Mouse (Mus musculus) heart, embryonic 13.5 days (tissue): ENCODE measurements at regions not wholly inside any gene's neighbourhood (a gene's known extent, or its start where the extent isn't known, plus 50 kb on each side); places are given as distances from the start of the nearest gene placed in this dataset.

ENCODE experiments used
- ATAC-seq: fragments of 200-750 bp; cut with Nextera tagmentation; 2 replicates; pipeline ENCODE4 v1.8.0; 2017; ENCODE audit warnings: moderate TSS enrichment; ENCODE audit not compliant: insufficient number of reproducible peaks, low FRiP score, low TSS enrichment; ENCODE audit errors: extremely low read depth
- H3K27ac ChIP-seq: fragments of 300-500 bp; sonication (generic); replicated peaks from 2 replicates; pipeline ENCODE4 v1.5.1; 2015; ENCODE audit warnings: moderate library complexity, mild to moderate bottlenecking, inconsistent platforms
- H3K27me3 ChIP-seq: fragments of 300-500 bp; sonication (generic); replicated peaks from 2 replicates; pipeline ENCODE4 v1.6.1; 2015; ENCODE audit warnings: mild to moderate bottlenecking, inconsistent platforms
- H3K36me3 ChIP-seq: fragments of 300-500 bp; sonication (generic); 2 replicates; pipeline ENCODE4 v1.6.1; 2015; ENCODE audit warnings: mild to moderate bottlenecking, inconsistent platforms
- H3K4me1 ChIP-seq: fragments of 300-500 bp; sonication (generic); 2 replicates; pipeline ENCODE4 v1.6.1; 2015; ENCODE audit warnings: inconsistent platforms
- H3K4me2 ChIP-seq: fragments of 300-500 bp; sonication (generic); 2 replicates; pipeline ENCODE4 v1.6.1; 2015; ENCODE audit warnings: inconsistent platforms, mild to moderate bottlenecking, moderate library complexity
- H3K4me3 ChIP-seq: fragments of 300-500 bp; sonication (generic); 2 replicates; pipeline ENCODE4 v1.5.1; 2015; ENCODE audit warnings: moderate library complexity, mild to moderate bottlenecking, inconsistent platforms
- H3K9ac ChIP-seq: fragments of 300-500 bp; sonication (generic); 2 replicates; pipeline ENCODE4 v1.6.1; 2015; ENCODE audit warnings: inconsistent platforms, mild to moderate bottlenecking, moderate library complexity
- H3K9me3 ChIP-seq: fragments of 300-500 bp; sonication (generic); 2 replicates; pipeline ENCODE4 v1.6.1; 2016; ENCODE audit warnings: inconsistent platforms
- WGBS: fragments of 180-500 bp; shearing (Covaris S2); methylation state at CpG from one replicate; pipeline ENCODE4 v1.1.7; 2015; ENCODE audit warnings: mixed read lengths; 5-methylcytosine and 5-hydroxymethylcytosine counted together

DNA sequence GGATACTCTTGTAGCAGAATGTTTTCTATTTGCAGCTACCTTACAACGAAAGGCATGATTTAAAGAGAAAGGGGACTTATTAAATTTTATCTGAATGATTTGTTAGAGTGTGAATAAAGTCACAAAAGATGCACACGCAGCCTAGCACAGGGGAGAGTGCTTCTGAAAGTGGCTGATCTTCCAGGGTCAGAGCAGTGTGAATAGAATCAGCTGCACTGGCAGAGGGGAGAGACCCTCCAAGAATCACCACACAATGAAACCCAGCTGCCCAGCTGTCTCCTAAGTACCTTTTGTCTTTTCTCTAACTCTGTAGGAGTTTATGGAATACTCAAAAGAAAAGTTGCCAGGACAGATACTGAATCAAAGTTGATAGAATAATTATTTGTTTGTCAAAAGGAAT is 443.1 kb downstream of the 1190002N15Rik start:
- H3K4me1 ChIP-seq: no peaks in the 10 kb centered on the region
- no peak overlapping the region for H3K27ac ChIP-seq
- H3K9ac ChIP-seq: no peak overlapping the region
- 69% methylated on average over 2 of the region's 2 CpGs for WGBS
- no peaks in the 10 kb centered on the region for H3K9me3 ChIP-seq
- H3K4me2 ChIP-seq: no peak overlapping the region
- no peaks in the 10 kb centered on the region for H3K27me3 ChIP-seq
- H3K36me3 ChIP-seq: no peaks in the 10 kb centered on the region
- H3K4me3 ChIP-seq: no peak overlapping the region
- ATAC-seq: no peak

DNA sequence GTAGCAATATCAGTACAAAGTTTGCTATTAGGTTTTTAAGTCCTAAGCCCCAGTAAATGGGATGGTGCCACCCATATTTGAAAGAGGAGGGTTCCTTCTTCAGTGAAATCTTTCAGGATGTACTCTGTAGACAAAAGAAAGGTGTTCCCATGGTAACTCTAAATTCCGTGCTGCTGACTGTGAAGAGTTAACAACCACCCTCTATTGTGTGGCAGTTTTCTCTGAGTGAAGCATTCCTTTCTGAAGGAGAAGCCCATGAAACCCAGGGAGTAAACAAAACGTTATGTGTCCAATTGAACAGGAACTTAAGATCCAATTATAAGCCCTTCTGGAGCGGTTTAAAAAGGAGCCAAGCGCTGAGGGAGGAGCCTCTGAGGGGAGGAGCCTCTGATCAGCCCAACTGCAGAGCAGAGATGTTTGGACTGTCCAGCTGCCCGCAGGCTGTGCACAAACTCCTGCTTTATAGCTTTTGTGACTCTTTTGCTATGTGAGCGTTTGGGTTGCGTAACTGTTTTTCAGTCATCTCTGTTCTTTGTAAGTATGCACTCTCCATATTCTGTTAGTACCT is 446.1 kb downstream of the 1190002N15Rik start:
- 67% methylated on average over 7 of the region's 7 CpGs for WGBS

DNA sequence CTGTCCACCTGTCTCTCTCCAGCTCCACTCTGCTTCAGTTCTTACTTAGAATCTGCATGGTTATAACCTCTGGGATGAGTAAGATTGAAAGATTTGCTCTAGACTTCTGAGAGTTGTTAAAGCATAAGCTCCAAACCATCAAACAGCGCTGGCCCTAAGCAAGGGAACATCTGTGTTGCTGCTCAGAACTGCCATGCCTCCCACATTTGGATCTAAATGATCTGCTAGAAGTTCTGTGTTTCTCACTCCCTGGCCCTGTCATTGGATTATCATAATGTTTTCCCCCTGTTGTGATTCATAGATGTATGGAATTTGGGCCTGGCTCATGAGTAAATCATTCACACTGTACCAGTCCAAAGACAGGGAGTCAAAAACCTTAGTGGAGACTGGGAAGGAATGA is 448.1 kb downstream of the 1190002N15Rik start:
- Histone ChIP-seq H3K36me3 (no peaks in the 10 kb centered on the region), H3K27me3 (no peaks in the 10 kb centered on the region), H3K27ac (no peak overlapping the region), H3K4me1 (no peaks in the 10 kb centered on the region), H3K9ac (no peak overlapping the region), H3K4me3 (no peak overlapping the region), H3K9me3 (no peaks in the 10 kb centered on the region), H3K4me2 (no peak overlapping the region)
- WGBS: 74% methylated on average over 1 of the region's 1 CpGs
- no peak for ATAC-seq

More for the DNA sequence above, 446.1 kb downstream of the 1190002N15Rik start:
- Histone ChIP-seq H3K9me3 (no peaks in the 10 kb centered on the region), H3K4me2 (no peak overlapping the region), H3K27me3 (no peaks in the 10 kb centered on the region), H3K36me3 (no peaks in the 10 kb centered on the region), H3K4me3 (no peak overlapping the region), H3K9ac (no peak overlapping the region), H3K27ac (no peak overlapping the region), H3K4me1 (no peaks in the 10 kb centered on the region)
- no peak for ATAC-seq

DNA sequence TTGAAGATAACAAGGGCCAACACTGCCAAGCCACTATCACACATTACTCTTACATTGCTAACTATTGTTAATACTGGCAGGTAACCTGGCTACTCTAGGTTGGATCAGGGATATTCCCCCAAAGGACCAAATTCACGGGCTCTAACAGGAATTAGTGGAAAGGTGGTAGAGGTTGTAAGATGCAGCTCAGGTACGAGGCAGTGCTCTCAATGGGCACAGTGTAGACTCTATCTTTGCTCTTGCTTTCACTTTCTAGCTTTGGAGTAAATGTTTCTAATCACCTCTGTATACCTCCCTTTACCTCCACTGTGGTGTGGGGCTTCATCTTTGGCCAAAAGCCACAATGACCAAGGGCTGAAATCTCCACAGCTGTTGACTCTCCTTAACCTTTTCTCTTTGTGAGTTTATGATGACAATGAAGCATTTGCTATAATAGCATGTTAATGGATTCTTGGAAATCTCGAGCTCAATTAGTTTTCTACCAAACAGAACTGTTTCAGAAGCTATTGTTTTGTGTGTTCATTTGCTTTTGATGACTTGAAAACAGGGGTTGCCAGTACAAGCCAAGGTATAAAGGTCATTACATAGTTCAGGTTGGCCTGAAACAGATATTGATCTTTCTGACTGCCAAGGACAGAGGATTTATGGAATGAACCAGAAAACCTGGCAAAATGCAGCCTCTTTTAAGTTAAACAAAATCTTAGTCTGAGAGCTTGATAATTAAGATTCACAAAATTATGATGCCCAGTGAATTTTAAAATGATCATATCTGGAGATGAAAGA is 454.1 kb downstream of the 1190002N15Rik start:
- Histone ChIP-seq H3K4me3 (no peak overlapping the region), H3K27me3 (no peaks in the 10 kb centered on the region), H3K4me2 (no peak overlapping the region), H3K36me3 (no peaks in the 10 kb centered on the region), H3K27ac (no peak overlapping the region), H3K9me3 (no peaks in the 10 kb centered on the region), H3K4me1 (no peaks in the 10 kb centered on the region), H3K9ac (no peak overlapping the region)
- ATAC-seq: no peak
- 71% methylated on average over 3 of the region's 3 CpGs for WGBS

DNA sequence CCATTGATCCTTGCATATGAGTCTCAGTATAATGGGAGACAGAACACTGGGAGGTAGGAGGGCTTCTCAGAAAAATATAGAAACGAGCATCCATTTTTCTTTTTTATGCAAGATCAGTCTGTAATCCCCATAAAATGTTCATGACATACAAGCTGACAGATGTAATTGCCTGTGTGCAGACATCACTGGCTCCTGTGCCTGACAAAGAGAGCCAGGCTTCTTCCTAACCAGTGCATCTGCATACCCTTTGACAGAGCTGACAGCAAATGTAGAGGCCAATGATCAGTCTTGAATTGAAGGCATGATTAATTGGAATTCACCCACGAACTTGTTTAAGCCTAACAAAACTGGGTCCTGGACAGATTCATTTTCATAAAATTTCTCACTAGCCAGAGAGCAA is 463.0 kb downstream of the 1190002N15Rik start:
- Histone ChIP-seq H3K4me1 (no peaks in the 10 kb centered on the region), H3K4me3 (no peak overlapping the region), H3K9ac (no peak overlapping the region), H3K27me3 (no peaks in the 10 kb centered on the region), H3K4me2 (no peak overlapping the region), H3K36me3 (no peaks in the 10 kb centered on the region), H3K27ac (no peak overlapping the region), H3K9me3 (no peaks in the 10 kb centered on the region)
- ATAC-seq: no peak
- 44% methylated on average over 2 of the region's 2 CpGs for WGBS

DNA sequence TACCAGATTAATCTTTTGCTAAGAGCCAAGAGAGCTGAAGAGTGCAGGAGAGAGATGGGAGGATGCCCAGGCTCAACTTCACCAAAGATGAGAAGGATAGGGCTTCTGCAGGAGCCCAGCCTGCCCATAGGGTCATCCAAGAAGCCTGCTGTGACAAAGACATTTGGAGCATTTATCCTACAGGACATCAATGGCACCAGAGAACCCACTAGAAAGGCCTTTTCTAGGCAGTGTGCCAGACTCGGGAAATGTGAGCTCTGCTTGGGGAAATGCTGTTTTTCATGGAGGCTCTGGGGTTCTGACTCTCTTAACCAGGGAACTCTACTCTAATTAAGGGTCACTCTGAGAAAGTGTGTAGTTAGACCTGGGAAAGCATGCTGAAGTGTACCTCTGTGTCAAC is 470.8 kb downstream of the 1190002N15Rik start:
- Histone ChIP-seq H3K27ac (no peak overlapping the region), H3K4me1 (no peaks in the 10 kb centered on the region), H3K27me3 (no peaks in the 10 kb centered on the region), H3K9me3 (no peaks in the 10 kb centered on the region), H3K4me2 (no peak overlapping the region), H3K36me3 (no peaks in the 10 kb centered on the region), H3K4me3 (no peak overlapping the region), H3K9ac (no peak overlapping the region)
- ATAC-seq: no peak; the same call in 1 of the 2 replicates
- 63% methylated on average over 1 of the region's 1 CpGs for WGBS

DNA sequence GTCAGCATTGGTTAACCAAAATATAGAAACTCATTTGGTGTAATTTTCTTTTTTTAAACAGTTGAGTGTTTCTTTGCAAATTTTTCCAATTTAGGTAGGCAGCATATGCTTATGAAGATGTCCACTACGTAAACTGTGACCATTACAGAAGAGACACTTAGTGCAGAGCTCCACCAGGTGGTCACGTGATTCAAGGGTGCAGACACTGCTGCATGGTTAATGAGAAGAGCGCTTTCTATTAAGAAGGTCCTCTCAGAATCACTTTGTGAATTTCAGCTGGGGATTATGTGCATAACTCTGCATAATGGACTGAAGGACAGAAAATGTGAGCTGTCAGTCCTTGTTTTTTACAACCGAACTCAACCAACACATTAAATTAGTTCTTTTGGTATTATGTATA is 484.7 kb downstream of the 1190002N15Rik start:
- Histone ChIP-seq H3K36me3 (no peaks in the 10 kb centered on the region), H3K27ac (no peak overlapping the region), H3K4me1 (no peaks in the 10 kb centered on the region), H3K9me3 (no peaks in the 10 kb centered on the region), H3K9ac (no peak overlapping the region), H3K4me2 (no peak overlapping the region), H3K27me3 (no peaks in the 10 kb centered on the region), H3K4me3 (no peak overlapping the region)
- no peak for ATAC-seq
- 77% methylated on average over 4 of the region's 4 CpGs for WGBS

DNA sequence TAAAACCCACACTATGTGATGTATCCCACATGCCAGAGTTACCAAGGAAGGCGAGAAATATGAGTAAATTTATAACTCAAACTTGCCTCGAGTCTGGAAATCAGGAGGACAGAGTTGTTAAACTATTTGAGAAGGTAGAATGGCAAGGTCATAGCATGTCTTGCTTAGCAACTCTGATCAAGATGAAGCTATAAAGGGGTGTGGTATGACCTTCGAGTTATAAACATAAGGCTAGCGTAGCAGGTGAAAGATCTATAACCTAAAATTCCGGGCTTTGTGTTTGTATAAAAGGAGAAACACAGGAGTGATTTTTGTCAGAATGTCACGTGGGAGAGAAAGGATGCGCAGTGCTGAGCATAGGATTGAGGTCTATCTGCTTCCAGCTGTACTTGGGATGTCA is 490.0 kb downstream of the 1190002N15Rik start:
- no peak overlapping the region for H3K27ac ChIP-seq
- H3K4me3 ChIP-seq: no peak overlapping the region
- H3K4me1 ChIP-seq: no peaks in the 10 kb centered on the region
- H3K9ac ChIP-seq: no peak overlapping the region
- WGBS: 82% methylated on average over 7 of the region's 7 CpGs
- no peaks in the 10 kb centered on the region for H3K27me3 ChIP-seq
- no peak overlapping the region for H3K4me2 ChIP-seq
- no peak for ATAC-seq
- no peaks in the 10 kb centered on the region for H3K9me3 ChIP-seq
- H3K36me3 ChIP-seq: no peaks in the 10 kb centered on the region

DNA sequence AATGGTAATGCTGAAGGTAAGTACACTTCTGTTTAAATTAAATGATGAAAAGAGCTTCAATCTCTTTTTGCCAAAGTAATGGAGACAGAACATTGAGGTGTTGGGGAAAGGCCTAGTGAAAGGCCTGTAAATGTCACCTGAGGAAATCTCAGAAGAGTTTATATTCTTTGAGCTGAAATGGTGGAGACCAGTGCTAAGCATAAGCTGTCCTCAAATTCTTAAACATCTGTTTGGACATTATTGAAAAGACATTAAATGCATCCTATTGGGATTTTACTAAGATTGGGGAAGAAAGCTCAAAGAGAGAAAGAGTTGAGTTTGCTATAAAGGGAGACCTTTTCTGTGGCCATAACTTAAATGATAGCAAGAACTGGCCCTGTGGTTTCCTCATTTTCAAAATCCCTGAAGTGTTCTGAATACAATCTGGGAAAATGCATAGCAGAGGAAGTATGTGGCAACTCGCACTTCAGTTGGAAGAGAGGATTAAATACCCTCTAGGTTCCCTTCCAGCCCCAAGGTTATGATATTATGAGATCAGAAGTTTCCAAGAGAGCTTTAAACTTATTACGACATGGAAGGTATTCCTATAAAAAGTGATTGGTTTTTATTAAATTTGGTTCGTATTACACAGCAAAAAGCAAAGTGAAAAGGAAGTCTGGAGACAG is 492.3 kb downstream of the 1190002N15Rik start:
- Histone ChIP-seq H3K27me3 (no peaks in the 10 kb centered on the region), H3K4me1 (no peaks in the 10 kb centered on the region), H3K4me2 (no peak overlapping the region), H3K9me3 (no peaks in the 10 kb centered on the region), H3K9ac (no peak overlapping the region), H3K36me3 (no peaks in the 10 kb centered on the region), H3K4me3 (no peak overlapping the region), H3K27ac (no peak overlapping the region)
- no peak for ATAC-seq
- WGBS: 78% methylated on average over 3 of the region's 3 CpGs

DNA sequence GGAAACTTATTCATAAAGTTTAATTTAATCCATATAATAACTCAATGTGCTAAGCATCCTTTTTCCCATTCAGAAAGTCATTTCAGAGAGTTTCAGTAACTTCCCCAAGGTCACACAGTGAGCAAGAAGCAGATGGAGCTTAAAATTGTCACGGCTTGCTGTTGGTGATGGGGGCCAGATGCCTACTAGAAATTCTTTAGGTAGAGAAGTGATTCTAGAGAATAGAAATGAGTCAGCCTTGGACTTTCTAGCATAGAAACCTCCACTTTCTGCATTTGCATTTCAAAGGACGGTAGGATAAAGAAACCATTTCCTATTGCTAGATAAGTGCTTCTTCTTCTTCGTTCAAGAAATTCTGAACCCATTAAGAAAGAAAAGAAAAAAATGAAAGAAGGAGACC is 514.1 kb downstream of the 1190002N15Rik start:
- Histone ChIP-seq H3K27ac (no peak overlapping the region), H3K27me3 (no peaks in the 10 kb centered on the region), H3K9me3 (no peaks in the 10 kb centered on the region), H3K4me2 (no peak overlapping the region), H3K9ac (no peak overlapping the region), H3K36me3 (no peaks in the 10 kb centered on the region), H3K4me3 (no peak overlapping the region), H3K4me1 (no peaks in the 10 kb centered on the region)
- ATAC-seq: no peak
- 50% methylated on average over 3 of the region's 3 CpGs for WGBS

DNA sequence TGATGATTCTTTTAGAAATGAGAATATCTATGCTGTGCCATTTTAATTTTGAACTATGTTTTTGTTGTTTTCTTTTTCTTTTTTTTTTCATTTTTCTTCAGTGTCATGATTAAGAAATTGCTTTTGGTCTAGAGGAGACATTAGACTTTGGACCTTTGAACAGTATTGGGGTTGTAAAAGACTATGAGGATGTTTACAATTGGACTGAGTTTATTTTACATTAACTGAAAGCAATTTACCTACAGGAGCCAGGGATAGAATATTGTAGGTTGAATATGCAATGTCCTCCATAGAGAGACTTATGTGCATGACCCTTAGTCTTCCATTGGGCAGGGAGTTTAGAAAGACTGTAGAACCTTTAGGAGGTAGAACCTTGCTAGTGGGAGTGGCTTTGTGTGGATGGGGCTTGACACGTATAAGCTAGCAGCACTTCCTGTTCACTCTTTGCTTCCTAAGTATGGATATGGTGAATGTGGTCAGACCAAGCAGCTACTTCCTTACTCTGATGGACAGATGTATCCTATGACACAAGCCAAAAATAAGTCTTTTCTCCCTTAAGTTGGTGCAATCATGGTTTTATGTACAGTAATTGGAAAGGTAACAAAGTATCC is 516.5 kb downstream of the 1190002N15Rik start:
- no peaks in the 10 kb centered on the region for H3K27me3 ChIP-seq
- no peaks in the 10 kb centered on the region for H3K4me1 ChIP-seq
- H3K27ac ChIP-seq: no peak overlapping the region
- no peak overlapping the region for H3K4me2 ChIP-seq
- H3K4me3 ChIP-seq: no peak overlapping the region
- H3K9me3 ChIP-seq: no peaks in the 10 kb centered on the region
- H3K36me3 ChIP-seq: no peaks in the 10 kb centered on the region
- 69% methylated on average over 1 of the region's 1 CpGs for WGBS
- no peak for ATAC-seq
- no peak overlapping the region for H3K9ac ChIP-seq
